ENCODE assay signal across 26 mouse cellular contexts in genomic region chr5:143079806-143080205, GRCm38 (mm10).
"Had no signal": no experiment of that assay in that cellular context is flagged by ENCODE, and none has a peak within 500 bp of the region (broad histone marks: within the 10 kb centered on the region; RNA-seq: fewer than 3 reads in every experiment).

No protein-coding gene starts in this region.

- H3K9me3 ChIP-seq: heart, embryonic 13.5 days; heart, embryonic 15.5 days; hindbrain, embryonic 10.5 days; hindbrain, embryonic 12.5 days; intestine, embryonic 15.5 days; limb, embryonic 10.5 days; limb, embryonic 12.5 days; liver, embryonic 12.5 days had no signal

- ATAC-seq: hindbrain, embryonic 16.5 days; inflammation-experienced regulatory T-cells, adult 6 months; intestine, embryonic 15.5 days; intestine, postnatal 0 days; liver, embryonic 12.5 days had no signal

- H3K9ac ChIP-seq: heart, embryonic 13.5 days; heart, embryonic 15.5 days; hindbrain, embryonic 12.5 days; hindbrain, embryonic 14.5 days; intestine, embryonic 15.5 days; limb, embryonic 12.5 days; liver, embryonic 12.5 days; liver, embryonic 14.5 days had no signal

- H3K4me3 ChIP-seq: heart, adult 2 months; heart, embryonic 13.5 days; heart, embryonic 15.5 days; hindbrain, embryonic 10.5 days; hindbrain, embryonic 12.5 days; intestine, embryonic 15.5 days; layer of hippocampus, adult 2 months; left cerebral cortex, adult 2 months; limb, embryonic 10.5 days; limb, embryonic 12.5 days; liver, embryonic 12.5 days had no signal

- H3K27ac ChIP-seq: heart, adult 2 months; heart, embryonic 13.5 days; heart, embryonic 15.5 days; hindbrain, embryonic 10.5 days; hindbrain, embryonic 12.5 days; hindbrain, embryonic 14.5 days; intestine, embryonic 15.5 days; layer of hippocampus, adult 2 months; left cerebral cortex, adult 2 months; limb, embryonic 10.5 days; limb, embryonic 12.5 days; liver, embryonic 12.5 days; liver, embryonic 14.5 days had no signal

- H3K27me3 ChIP-seq: heart, embryonic 13.5 days; heart, embryonic 15.5 days; hindbrain, embryonic 12.5 days; intestine, embryonic 15.5 days; limb, embryonic 12.5 days; liver, embryonic 12.5 days had no signal

- H3K4me1 ChIP-seq: heart, embryonic 15.5 days; hindbrain, embryonic 10.5 days; hindbrain, embryonic 12.5 days; intestine, embryonic 15.5 days; limb, embryonic 10.5 days; limb, embryonic 12.5 days had no signal

- H3K4me2 ChIP-seq: heart, embryonic 11.5 days; heart, embryonic 13.5 days; heart, embryonic 15.5 days; hindbrain, embryonic 12.5 days; hindbrain, embryonic 14.5 days; intestine, embryonic 15.5 days; limb, embryonic 12.5 days; liver, embryonic 12.5 days had no signal

- DNase-seq: gastrocnemius, postnatal 14 days; gastrocnemius, postnatal 36 days; heart, adult 11 months; heart, adult 2 months; heart, postnatal 4 days; kidney, adult 18-20 months; kidney, adult 8-10 months; kidney, postnatal 10 days; kidney, postnatal 25 days; kidney, postnatal 4 days had no signal
